Mouse (Mus musculus) heart, embryonic 15.5 days (tissue): ENCODE measurements around the gene Clca4b. TPM values are rescaled to one million over a fixed set of nuclear protein-coding genes. Genes with fewer than 3 reads are reported as not detected.
"Not testable (repeated sequence)": the region's sequence is repeated elsewhere in the genome, so short reads cannot be mapped to it uniquely, and the experiment has no call there.

ENCODE experiments used
- ATAC-seq: fragments of 200-750 bp; cut with Nextera tagmentation; replicated peaks from 2 replicates; pipeline ENCODE4 v1.8.0; 2017; ENCODE audit warnings: low read depth, moderate TSS enrichment; ENCODE audit not compliant: insufficient number of reproducible peaks, insufficient read depth, low FRiP score
- H3K27ac ChIP-seq: fragments of 300-500 bp; sonication (generic); 2 replicates; pipeline ENCODE4 v1.5.1; 2015; ENCODE audit warnings: mild to moderate bottlenecking, inconsistent platforms
- H3K27me3 ChIP-seq: fragments of 300-500 bp; sonication (generic); 2 replicates; pipeline ENCODE4 v1.6.1; 2015; ENCODE audit warnings: inconsistent platforms
- H3K36me3 ChIP-seq: fragments of 300-500 bp; sonication (generic); 2 replicates; pipeline ENCODE4 v1.6.1; 2015; ENCODE audit warnings: mild to moderate bottlenecking, inconsistent platforms
- H3K4me1 ChIP-seq: fragments of 300-500 bp; sonication (generic); replicated peaks from 2 replicates; pipeline ENCODE4 v1.6.1; 2015; ENCODE audit warnings: inconsistent platforms
- H3K4me2 ChIP-seq: fragments of 300-500 bp; sonication (generic); 2 replicates; pipeline ENCODE4 v1.6.1; 2015; ENCODE audit warnings: inconsistent platforms, mild to moderate bottlenecking, moderate library complexity
- H3K4me3 ChIP-seq: fragments of 300-500 bp; sonication (generic); 2 replicates; pipeline ENCODE4 v1.5.1; 2015; ENCODE audit warnings: mild to moderate bottlenecking, inconsistent platforms
- H3K9ac ChIP-seq: fragments of 300-500 bp; sonication (generic); 2 replicates; pipeline ENCODE4 v1.6.1; 2015; ENCODE audit warnings: mild to moderate bottlenecking, inconsistent platforms
- H3K9me3 ChIP-seq: fragments of 300-500 bp; sonication (generic); replicated peaks from 2 replicates; pipeline ENCODE4 v1.6.1; 2016; ENCODE audit warnings: inconsistent platforms
- WGBS: fragments of 180-500 bp; shearing (Covaris S2); methylation state at CpG from one replicate; pipeline ENCODE4 v1.1.7; 2015; ENCODE audit warnings: mixed read lengths; 5-methylcytosine and 5-hydroxymethylcytosine counted together
- polyA plus RNA-seq: library from polyadenylated mRNA; unstranded; fragments of >200 nt; fragmentation: Nextera tagmentation; extraction: Ambion mirVana; gene quantifications from 2 replicates; pipeline ENCODE4 v1.2.1, GENCODE M21; 2015

The Clca4b gene
- polyA plus RNA-seq: not detected in 2 replicates

DNA sequence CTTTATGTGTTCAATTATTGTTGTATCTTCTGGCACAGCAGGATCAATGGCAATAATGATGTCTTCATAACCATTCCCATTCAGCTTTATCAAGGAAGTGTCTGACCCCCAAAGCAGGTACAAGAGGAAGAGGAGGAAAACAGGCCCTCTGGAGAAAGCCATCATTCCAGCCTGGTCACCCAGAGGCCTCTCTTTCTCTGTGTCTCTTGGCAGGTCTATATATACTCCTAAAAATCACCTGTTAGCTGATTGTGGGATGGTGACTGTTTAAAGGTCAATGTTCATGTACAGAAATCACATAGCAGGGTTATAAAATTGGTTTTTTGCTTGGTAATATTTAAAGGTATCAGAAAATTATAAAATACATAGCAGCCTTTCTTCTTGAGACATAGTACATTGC, at the start of gene Clca4b:
Gene Clca4b (minus strand): TSS at position 195 of the 400 bp plus-strand sequence.
- H3K9ac ChIP-seq: no peak within 1 kb of the TSS
- no peak within 1 kb of the TSS for H3K4me3 ChIP-seq
- no peak for ATAC-seq
- H3K36me3 ChIP-seq: no peaks in the 10 kb centered on the region
- H3K4me2 ChIP-seq: no peak within 1 kb of the TSS
- H3K27ac ChIP-seq: no peak within 1 kb of the TSS
- H3K4me1 ChIP-seq: no peaks in the 10 kb centered on the region
- H3K9me3 ChIP-seq: no peaks in the 10 kb centered on the region
- no peaks in the 10 kb centered on the region for H3K27me3 ChIP-seq

DNA sequence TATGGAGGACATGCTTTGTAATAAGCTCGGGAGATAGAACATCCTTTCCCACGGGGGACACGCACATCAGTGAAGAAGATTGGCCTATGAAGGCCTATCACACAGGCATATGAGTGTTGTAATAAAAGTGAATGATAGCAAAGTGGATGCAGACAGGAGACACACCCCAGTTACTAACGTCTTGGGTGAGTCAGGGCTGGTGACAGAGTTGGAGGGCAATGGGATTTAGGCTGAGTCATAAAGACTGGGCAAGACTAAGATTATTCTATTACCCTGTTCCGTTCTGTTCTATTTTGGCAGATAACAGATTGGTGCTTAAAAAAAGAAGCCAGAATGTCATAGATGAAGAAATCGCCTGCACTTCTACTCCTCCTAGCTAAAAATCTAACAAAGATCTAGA, 48.2 kb upstream of the Clca4b start:
- Histone ChIP-seq H3K27ac (no peak overlapping the region), H3K4me3 (no peak overlapping the region), H3K36me3 (no peaks in the 10 kb centered on the region), H3K4me1 (no peaks in the 10 kb centered on the region), H3K9ac (no peak overlapping the region), H3K27me3 (no peaks in the 10 kb centered on the region), H3K4me2 (no peak overlapping the region), H3K9me3 (no peaks in the 10 kb centered on the region)
- 79% methylated on average over 6 of the region's 6 CpGs for WGBS
- ATAC-seq: no peak

DNA sequence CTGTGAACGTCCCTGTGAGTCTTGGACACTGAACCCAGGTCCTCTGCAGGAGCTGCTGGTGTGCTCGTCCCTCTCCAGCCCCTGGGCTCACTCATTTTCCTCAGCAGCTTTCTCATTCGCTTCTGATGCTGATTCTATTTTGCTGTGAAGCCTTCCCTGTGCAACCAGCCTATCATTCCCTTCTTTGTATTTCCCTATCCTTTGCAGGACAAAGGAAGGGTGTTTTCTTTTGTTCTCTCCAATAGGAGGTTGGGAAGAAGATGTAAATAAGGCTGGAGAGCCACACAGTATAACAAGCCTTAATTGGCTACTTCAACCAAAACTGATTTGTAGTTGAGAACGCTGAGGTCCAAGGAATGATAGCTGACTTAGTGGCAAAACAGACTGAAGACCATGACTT, 45.3 kb upstream of the Clca4b start:
- ATAC-seq: no peak
- Histone ChIP-seq H3K27ac (no peak overlapping the region), H3K4me3 (no peak overlapping the region), H3K9ac (no peak overlapping the region), H3K4me1 (no peaks in the 10 kb centered on the region), H3K27me3 (no peaks in the 10 kb centered on the region), H3K36me3 (no peaks in the 10 kb centered on the region), H3K4me2 (no peak overlapping the region), H3K9me3 (no peaks in the 10 kb centered on the region)
- WGBS: 56% methylated on average over 4 of the region's 4 CpGs

DNA sequence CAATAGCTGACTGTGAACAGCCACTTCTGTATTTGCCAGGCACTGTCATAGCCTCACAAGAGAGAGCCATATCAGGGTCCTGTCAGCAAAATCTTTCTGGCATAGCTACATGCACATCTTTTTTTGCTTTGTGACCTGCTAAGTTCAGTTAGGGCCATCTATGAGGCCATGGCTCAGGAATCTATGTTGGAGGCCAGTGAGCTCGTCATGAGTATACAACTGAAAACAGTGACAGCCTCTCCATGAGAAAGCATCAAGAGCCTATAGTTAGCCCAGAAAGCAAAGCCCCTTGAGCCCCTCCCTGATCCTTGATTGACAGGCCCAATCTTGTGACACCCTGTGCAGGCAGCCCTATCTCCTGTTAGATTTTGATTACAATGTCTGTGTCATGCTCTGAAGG, 43.8 kb upstream of the Clca4b start:
- Histone ChIP-seq H3K9me3 (no peaks in the 10 kb centered on the region), H3K27me3 (no peaks in the 10 kb centered on the region), H3K4me1 (no peaks in the 10 kb centered on the region), H3K4me2 (no peak overlapping the region), H3K36me3 (no peaks in the 10 kb centered on the region), H3K27ac (no peak overlapping the region), H3K4me3 (no peak overlapping the region), H3K9ac (no peak overlapping the region)
- ATAC-seq: no peak
- WGBS: 51% methylated on average over 1 of the region's 1 CpGs

DNA sequence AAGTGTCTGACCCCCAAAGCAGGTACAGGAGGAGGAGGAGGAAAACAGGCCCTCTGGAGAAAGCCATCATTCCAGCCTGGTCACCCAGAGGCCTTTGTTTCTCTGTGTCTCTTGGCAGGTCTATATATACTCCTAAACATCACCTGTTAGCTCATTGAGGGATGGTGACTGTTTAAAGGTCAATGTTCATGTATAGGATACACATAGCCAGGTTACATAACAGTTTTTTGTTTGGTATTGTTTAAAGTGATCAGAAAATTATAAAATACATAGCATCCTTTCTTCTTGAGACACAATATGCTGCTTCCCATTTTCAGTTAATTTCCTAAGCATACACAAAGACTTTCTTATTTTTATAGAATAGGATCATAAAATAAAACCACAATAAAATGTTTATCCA, 42.6 kb upstream of the Clca4b start, which contains the start of gene Clca4a:
Gene Clca4a (minus strand): TSS at position 101 of the 400 bp plus-strand sequence.
- Histone ChIP-seq H3K4me1 (no peaks in the 10 kb centered on the region), H3K9ac (no peak within 1 kb of the TSS), H3K27me3 (no peaks in the 10 kb centered on the region), H3K4me2 (no peak within 1 kb of the TSS), H3K36me3 (no peaks in the 10 kb centered on the region), H3K9me3 (no peaks in the 10 kb centered on the region), H3K27ac (no peak within 1 kb of the TSS), H3K4me3 (no peak within 1 kb of the TSS)
- no peak for ATAC-seq

DNA sequence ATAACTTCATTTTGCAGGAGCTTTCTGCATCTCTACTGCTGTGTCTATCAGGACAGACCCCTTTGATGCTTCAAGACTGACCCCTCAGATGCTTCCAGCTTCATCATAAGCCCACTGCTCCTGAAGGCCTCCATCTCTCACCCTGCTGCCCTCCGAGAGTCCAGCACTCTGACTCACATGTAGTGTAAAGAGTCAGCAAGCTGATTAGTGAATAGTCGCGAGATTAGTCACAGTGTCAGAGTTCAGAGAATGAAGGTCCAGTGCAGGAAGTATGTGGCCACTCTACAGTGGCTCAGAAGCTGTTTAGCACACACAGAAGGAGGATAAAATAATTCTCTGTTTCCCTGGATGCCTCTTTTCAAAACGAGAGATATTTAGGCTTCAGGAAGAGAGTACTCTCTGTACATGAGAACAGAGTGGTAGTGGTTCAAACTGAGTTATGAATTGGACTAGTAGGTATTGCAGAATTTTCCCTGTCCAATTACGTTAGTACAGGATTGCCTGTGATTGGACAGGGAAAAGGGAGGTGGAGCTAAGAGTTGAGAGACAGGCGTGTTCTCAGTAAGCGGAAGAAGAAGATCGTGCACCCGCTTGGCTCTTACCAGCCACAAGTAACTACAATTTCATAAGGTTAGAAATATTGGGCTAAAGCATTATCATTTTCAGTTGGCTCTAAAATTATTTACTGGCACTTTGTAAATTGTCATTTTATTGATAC, 39.4 kb upstream of the Clca4b start:
- H3K9ac ChIP-seq: no peak overlapping the region
- H3K4me3 ChIP-seq: no peak overlapping the region
- H3K36me3 ChIP-seq: no peaks in the 10 kb centered on the region
- no peaks in the 10 kb centered on the region for H3K9me3 ChIP-seq
- no peaks in the 10 kb centered on the region for H3K27me3 ChIP-seq
- no peaks in the 10 kb centered on the region for H3K4me1 ChIP-seq
- H3K27ac ChIP-seq: no peak overlapping the region
- 64% methylated on average over 9 of the region's 9 CpGs for WGBS
- no peak for ATAC-seq
- H3K4me2 ChIP-seq: no peak overlapping the region

DNA sequence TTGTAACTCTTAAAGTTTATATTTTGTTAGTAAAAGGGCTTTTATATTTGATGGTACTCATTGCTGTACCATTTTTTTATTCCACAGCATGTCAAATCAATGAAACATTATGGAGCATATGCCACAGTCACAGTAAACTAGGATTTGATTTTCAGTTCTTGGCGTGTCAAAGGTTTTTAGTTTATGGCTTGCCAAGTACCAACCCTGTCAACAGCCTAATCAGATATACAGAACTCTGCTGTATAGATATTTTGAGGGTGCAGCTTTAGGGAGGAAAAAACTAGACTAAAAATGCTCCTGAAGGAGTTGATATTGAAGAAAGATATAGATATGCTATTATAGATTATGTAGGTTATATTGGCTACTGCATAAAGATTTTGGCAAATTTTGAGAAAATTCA, 37.4 kb upstream of the Clca4b start:
- ATAC-seq: no peak
- 77% methylated on average over 1 of the region's 1 CpGs for WGBS

DNA sequence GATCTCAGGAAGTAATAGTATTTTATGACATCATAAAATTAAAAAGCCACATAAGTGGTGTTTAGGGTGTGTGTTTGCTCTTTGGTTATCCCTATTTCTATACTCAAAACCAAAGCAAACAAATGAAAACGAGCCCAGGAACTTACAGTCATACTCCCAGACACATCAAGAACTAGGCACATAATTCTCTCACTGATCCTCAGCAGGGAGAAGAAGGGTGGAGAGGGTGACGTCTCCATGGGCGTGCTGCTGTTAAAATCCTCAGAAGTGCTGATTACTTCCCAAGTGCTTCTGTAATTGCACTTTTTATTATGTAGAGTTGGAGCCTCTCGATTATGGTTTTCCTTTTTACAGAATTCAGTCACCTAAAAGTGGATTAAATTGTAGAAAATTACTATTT, 33.7 kb upstream of the Clca4b start:
- ATAC-seq: no peak
- 53% methylated on average over 4 of the region's 4 CpGs for WGBS
- H3K4me3 ChIP-seq: no peak overlapping the region

More for the DNA sequence above, 37.4 kb upstream of the Clca4b start:
- Histone ChIP-seq H3K27ac (no peak overlapping the region), H3K36me3 (no peaks in the 10 kb centered on the region), H3K4me3 (no peak overlapping the region), H3K4me1 (no peaks in the 10 kb centered on the region), H3K9ac (no peak overlapping the region), H3K9me3 (no peaks in the 10 kb centered on the region), H3K4me2 (no peak overlapping the region), H3K27me3 (no peaks in the 10 kb centered on the region)

DNA sequence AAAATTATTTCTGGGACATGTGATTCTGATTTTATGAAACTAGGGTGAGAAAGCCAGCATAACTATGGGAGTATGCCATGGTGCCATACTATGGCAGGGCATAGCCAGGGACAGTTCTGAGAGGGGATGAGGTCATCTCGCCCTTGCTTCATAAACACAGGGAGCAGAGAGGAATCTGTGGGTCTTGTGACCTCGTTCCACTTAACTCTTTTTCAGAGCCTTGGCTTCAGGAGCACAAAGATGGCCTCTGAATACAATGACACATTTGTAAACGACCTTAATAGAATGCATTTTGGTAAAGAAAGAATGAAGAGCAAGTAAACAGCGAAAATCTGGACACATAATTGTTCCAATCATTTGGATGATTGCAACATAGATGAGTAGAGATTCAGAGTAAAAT, 18.5 kb upstream of the Clca4b start:
- Histone ChIP-seq H3K27me3 (no peaks in the 10 kb centered on the region), H3K9ac (no peak overlapping the region), H3K9me3 (no peaks in the 10 kb centered on the region), H3K4me2 (no peak overlapping the region), H3K36me3 (no peaks in the 10 kb centered on the region), H3K27ac (no peak overlapping the region), H3K4me3 (no peak overlapping the region), H3K4me1 (no peaks in the 10 kb centered on the region)
- no peak for ATAC-seq
- WGBS: 62% methylated on average over 4 of the region's 4 CpGs

More for the DNA sequence above, 33.7 kb upstream of the Clca4b start:
- H3K4me2 ChIP-seq: no peak overlapping the region
- H3K9ac ChIP-seq: no peak overlapping the region
- no peak overlapping the region for H3K27ac ChIP-seq
- no peaks in the 10 kb centered on the region for H3K4me1 ChIP-seq
- no peaks in the 10 kb centered on the region for H3K27me3 ChIP-seq
- H3K9me3 ChIP-seq: no peaks in the 10 kb centered on the region
- no peaks in the 10 kb centered on the region for H3K36me3 ChIP-seq

DNA sequence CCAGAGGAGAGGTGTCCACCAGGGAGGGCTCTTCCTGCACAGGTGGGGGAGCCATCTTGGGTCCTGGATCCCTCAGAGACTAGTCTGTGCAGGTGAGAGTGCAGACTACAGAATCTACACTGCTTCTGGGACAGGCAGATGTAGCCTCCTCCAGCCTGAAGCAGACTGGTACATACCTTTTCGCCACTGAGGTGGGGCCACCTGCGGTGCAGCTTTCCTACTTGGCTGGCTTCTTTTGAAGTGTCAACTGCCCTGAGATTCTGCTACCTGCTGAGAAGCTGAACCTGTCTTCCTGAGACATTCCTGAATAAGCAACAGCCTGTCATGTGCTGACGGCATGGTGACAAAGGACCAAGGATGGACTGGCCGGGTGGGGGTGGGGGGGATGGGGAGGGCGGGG, 15.0 kb upstream of the Clca4b start:
- not testable (repeated sequence) for ATAC-seq, H3K9me3 ChIP-seq, H3K36me3 ChIP-seq, H3K27ac ChIP-seq, H3K9ac ChIP-seq, H3K4me3 ChIP-seq, H3K27me3 ChIP-seq, H3K4me1 ChIP-seq
- peak overlapping the region; percentile 34; the same call in 1 of the 2 replicates for H3K4me2 ChIP-seq
- WGBS: 36% methylated on average over 5 of the region's 5 CpGs

DNA sequence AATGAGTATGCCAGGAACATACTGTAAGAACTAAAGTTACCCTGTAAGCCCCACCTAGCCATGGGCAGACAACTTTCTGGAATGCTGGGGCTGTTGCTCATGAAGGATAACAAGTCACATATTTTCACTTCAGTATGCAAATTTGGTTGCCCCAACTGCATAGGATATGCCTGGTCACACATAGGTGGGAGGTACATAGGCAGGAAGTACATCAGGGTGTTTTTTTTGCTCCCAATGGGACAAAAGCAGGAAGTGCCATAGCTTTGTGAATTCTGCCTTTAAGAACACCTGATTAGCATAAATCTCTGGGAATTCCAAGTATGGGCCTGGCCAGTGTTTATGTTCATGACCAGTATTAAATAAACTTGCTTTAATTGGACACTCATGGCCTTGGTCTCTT, 1.3 kb upstream of the Clca4b start:
- not testable (repeated sequence) for H3K36me3 ChIP-seq

DNA sequence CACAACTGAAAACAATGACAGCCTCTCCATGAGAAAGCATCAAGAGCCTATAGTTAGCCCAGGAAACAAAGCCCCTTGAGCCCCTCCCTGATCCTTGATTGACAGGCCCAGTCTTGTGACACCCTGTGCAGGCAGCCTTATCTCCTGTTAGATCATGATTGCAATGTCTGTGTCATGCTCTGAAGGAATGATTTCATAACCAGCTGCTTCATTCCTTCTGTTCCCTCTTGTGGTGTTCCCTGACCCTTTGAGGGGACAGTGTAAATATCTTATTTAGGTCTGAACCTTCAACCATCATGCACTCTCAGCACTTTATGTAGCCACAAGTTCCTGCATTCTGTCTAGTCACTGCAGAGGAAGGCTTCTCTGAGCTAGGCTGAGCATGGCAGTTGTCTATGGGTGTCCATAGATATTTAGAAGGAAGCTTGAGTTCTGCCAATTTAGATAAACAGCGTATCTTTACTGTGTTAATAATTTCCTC, 722 bp upstream of the Clca4b start:
- no peaks in the 10 kb centered on the region for H3K4me1 ChIP-seq
- H3K4me2 ChIP-seq: no peak overlapping the region
- no peak overlapping the region for H3K9ac ChIP-seq
- no peak overlapping the region for H3K27ac ChIP-seq
- 76% methylated on average over 1 of the region's 1 CpGs for WGBS
- H3K36me3 ChIP-seq: no peaks in the 10 kb centered on the region
- no peaks in the 10 kb centered on the region for H3K9me3 ChIP-seq
- ATAC-seq: no peak
- H3K27me3 ChIP-seq: no peaks in the 10 kb centered on the region
- H3K4me3 ChIP-seq: no peak overlapping the region

More for the DNA sequence above, 1.3 kb upstream of the Clca4b start:
- not testable (repeated sequence) for ATAC-seq, H3K27ac ChIP-seq, H3K9me3 ChIP-seq, H3K27me3 ChIP-seq, H3K4me1 ChIP-seq, H3K4me2 ChIP-seq, H3K9ac ChIP-seq, H3K4me3 ChIP-seq
